Mouse (Mus musculus) cerebral cortex, adult 2 months (tissue): ENCODE results near the gene Wwox.

Experiments used
- WGBS: fragments of 180-500 bp; shearing (Covaris S2); methylation state at CpG from one replicate; pipeline ENCODE4 v1.1.7; 2018; 5-methylcytosine and 5-hydroxymethylcytosine counted together

Wwox gene

GRCm38 (mm10) chr8:114801428-114802134 lies 362.1 kb downstream of the Wwox start:
- 80% methylated on average over 7 of the region's 7 CpGs for WGBS

- WGBS, result 62% methylated on average over 5 of the region's 5 CpGs
Measured at GRCm38 (mm10) chr8:114803113-114803512, 363.7 kb downstream of the Wwox start.

GRCm38 (mm10) chr8:114806826-114807420 lies 367.5 kb downstream of the Wwox start:
- WGBS, result 97% methylated on average over 9 of the region's 9 CpGs

DNA sequence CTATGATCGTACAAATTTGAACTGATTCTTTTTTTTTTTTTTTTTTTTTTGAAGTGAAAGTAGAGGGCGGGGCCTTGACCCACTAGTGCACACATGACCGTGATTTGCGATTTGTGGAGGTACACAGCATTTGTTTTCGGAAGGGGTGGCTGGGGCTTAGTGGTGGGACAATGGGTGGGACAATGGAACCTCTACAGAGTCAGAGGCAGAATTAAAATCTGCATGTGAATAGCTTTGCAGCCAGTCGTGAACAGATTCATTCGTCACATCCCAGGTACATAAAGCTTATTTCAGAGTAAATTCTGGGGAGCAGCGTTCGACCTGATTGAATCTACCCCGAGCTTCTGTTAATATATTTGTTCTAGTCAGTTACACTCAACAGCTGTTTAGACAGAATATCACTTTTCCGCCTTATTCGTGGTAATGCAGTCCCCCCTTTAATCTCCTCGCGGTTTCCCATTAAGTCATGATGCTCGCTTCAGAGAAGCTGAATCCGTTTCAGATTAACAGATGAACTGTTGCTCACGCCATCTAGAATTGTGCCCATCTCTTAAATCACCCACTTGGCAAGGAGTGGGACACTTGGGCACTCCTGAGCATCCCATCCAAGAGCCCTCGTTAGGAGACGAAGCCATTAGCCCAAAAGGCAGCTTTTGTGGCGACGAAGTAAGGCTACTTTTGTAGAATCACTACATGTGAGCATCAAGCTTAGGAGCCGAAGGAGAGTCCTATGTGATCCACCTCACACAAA lies 368.4 kb downstream of the Wwox start:
- 68% methylated on average over 22 of the region's 22 CpGs for WGBS

- 91% methylated on average over 5 of the region's 5 CpGs for WGBS
Measured at GRCm38 (mm10) chr8:114810470-114810869, 371.0 kb downstream of the Wwox start.

DNA sequence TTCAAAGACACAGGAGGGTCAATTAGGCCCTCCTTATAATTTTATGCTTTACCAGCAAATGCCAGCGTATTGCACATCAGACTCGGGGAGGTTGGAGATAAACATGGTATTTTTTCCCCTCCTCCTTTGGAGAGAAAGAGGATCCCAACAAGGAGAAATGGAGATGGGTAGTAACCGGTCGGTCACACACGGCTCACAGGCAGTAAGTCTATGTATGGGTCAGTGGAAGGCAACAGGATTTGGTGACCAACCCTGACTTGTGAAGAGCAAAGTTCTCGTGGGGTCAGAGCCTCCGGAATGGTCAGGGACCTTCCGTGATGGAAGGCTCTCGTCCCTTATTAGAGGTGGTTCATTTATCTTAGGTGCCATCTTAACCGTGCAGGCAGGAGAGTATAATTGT lies 374.4 kb downstream of the Wwox start:
- 97% methylated on average over 10 of the region's 10 CpGs for WGBS

GRCm38 (mm10) chr8:114814769-114815736 lies 375.6 kb downstream of the Wwox start:
- 70% methylated on average over 10 of the region's 10 CpGs for WGBS

DNA sequence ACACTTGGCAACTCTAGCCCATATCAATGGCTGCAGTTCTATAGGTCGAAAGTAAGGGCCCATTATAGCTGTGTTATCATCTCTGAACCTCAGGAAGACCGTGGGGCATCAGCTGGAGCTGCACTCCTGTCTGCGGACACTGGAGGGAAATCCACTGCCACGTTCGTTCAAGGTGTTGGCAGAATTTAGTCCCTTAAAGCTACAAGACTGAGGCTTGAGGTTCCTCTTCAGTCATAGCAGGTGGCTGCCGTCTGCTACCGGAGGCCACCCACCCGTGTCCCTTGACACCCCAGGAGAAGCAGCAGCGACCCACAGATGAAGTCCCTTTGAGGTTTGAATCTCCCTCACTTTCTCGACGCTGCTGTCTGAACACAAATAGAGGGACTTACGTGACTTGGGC lies 376.9 kb downstream of the Wwox start:
- 80% methylated on average over 12 of the region's 12 CpGs for WGBS

- 82% methylated on average over 4 of the region's 4 CpGs for WGBS
Measured at GRCm38 (mm10) chr8:114816949-114817348, 377.5 kb downstream of the Wwox start.

DNA sequence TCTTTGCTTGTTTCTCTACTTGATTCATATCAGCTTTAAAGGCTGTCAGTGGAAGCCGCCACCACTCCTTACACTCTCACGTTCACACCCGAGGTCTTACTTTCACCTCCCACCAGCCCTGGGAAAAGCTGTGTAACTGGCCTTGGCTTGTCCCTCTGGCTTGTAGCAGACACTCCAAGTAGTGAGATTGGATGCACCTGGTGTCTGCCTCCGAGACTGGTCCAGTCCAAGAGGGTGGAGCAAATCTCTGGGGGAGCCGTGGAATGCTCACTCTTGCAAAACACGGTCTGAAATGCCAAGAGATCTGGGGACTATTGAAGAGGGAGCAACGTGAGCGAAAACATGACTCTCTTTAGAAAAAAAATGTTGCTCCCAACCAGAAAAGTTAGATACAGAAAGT lies 382.1 kb downstream of the Wwox start:
- 89% methylated on average over 8 of the region's 8 CpGs for WGBS

GRCm38 (mm10) chr8:114825460-114825859 lies 386.0 kb downstream of the Wwox start:
- 88% methylated on average over 8 of the region's 8 CpGs for WGBS

- 59% methylated on average over 5 of the region's 5 CpGs for WGBS
Measured at GRCm38 (mm10) chr8:114826991-114827390, 387.5 kb downstream of the Wwox start.

- WGBS, result 100% methylated on average over 1 of the region's 1 CpGs
Measured at GRCm38 (mm10) chr8:114827810-114828209, 388.4 kb downstream of the Wwox start.

- WGBS, result 88% methylated on average over 9 of the region's 9 CpGs
Measured at GRCm38 (mm10) chr8:114831595-114831994, 392.1 kb downstream of the Wwox start.

DNA sequence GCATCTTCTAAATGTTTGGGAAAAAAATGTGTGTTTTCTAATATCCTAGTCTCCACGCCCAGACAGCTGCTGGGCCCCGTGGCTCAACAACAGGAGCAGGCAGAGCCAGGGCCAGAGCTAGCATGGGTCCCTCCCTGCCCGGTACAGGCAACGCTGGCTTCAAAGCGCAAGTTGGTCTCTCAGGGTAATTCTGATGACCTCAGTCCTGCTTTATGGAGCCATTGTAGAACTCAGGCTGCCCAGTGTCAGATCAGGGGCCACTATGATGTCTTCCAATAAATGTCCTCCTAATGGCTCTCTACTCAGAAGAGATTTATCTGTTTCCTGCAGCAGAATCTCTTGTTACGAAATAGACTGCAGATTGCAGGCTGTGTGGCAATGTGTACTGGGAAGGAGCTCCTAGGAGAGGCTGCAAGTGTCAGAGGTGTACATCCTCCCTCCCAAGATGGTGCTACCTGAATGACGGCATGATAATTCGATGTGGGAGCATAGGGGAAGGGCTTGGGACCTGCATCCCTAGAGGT lies 392.9 kb downstream of the Wwox start:
- WGBS, result 86% methylated on average over 8 of the region's 8 CpGs

GRCm38 (mm10) chr8:114834730-114835129 lies 395.3 kb downstream of the Wwox start:
- WGBS, result 83% methylated on average over 15 of the region's 15 CpGs

DNA sequence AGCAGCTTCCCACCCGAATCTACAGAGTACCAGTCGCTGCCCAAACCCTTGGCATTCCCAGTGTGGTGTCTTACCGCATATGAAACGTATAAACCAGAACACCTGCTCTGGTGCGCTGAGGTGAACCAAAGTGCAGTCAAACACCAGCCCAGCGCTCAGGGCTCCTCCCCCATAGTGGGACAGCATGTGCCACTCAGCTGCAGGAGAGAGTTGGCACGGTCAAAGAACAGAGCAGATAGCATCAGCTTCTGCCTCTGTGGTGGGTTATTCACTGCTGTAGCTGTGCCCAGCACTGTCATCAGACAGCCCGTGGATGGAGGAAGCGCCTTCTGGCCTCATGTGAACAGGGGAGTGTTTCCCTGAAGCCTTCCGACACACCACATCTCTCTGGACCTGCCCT lies 400.5 kb downstream of the Wwox start:
- 92% methylated on average over 10 of the region's 10 CpGs for WGBS

GRCm38 (mm10) chr8:114847666-114848065 lies 408.2 kb downstream of the Wwox start:
- WGBS, result 92% methylated on average over 7 of the region's 7 CpGs

- WGBS, result 80% methylated on average over 9 of the region's 9 CpGs
Measured at GRCm38 (mm10) chr8:114849461-114849860, 410.0 kb downstream of the Wwox start.

DNA sequence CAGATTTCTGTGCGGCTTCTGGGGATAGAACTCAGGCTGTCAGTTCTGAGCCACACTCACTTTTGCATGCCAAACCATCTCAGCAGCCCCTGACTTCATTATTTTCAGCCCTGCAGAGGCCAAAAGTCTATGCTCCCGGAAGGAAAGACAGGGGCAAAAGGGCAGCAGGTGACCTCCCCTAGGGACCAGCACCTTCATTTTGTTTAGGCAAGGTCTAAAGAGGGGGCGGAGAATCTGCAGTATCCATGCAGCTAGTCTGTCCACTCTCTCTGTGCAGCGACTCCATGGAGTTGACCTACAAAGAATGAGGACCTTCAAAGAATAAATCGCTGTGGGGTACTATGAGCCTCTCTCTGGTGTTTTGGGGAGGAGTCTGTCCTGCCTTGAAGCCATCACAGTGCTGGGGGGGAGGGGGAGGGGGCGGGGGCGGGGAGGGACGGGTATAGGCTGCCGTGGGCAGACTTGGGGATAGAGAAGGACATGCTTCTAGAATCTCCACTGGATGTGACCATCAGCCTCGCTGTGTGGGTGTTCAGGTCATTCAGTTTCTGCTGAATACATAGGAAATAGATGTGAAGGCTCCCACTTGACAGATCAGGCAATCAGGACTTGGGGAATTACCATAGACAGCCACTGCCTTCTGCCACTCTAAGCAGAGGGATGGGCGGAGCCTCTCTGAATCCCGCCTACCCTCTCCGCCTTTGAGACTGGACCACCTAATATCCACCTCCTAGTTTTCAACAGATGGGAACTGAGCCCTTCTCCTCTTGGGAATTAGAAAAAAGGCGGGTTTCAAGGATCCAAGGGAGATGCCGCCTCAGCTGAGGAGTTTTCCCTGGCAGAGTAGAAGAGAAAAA lies 410.8 kb downstream of the Wwox start:
- 51% methylated on average over 15 of the region's 15 CpGs for WGBS
